Mouse (Mus musculus) thymus, postnatal 10 days (tissue): Measurements from ENCODE around the gene Ptpn22.

ENCODE experiments used
- DNase-seq, 2 experiments: peaks; one replicate each; pipeline ENCODE4 v3.0.0; 2021; ENCODE audit warnings: low spot score in 2 of 2

Ptpn22 gene

DNA sequence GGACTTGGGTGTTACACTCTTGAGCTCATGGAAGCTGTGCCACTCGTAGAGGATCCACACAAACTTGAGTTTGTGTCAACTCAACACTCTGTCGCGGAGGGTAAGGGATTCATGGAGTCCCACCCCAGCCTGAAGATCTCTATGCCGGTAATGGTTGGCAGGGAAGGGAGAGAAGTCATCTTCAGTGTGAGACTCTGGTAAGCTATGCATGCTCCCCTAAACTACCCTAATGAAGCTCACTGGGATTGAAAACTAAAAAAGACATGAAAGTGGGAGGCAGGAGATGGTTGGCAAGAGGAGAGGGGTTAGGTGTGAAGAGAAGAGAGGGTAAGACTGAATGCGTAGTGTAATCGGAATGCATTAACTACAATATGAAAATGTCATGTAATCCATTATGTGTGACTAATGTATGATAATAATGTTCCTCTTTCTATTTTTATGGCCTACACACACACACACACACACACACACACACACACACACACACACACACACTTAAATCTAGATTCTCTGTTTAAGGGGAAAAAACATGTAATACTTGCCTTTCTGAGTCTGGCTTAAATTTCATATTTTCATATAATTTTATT is 1.5 kb upstream of the Ptpn22 start:
- no peak for DNase-seq

DNA sequence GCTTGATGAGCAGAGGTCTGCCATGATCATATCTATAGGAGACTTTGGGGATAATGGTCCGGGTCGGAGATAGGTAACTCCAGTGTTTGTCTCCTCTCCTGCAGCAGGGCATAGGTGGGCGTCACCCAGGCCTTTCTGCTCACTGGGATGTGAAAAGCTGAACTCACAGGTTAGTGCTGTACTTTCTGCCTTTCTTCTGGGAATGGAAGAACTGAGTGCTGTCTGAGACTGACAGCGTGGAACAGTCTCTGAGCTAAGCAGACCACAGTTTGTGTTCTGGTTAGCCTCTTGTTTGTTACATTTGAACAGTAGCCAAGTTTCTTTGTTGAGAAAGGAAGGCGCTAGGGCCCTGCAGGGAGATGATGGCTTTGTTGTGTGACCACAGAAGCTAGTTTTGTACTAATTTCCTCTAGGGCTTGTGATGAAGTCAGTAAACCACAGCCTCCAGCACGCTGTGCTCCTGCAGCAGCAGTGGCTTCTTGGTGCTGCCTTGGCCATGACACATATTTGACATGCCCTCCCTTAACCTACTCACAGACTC is 326 bp downstream of the Ptpn22 start:
- DNase-seq = peak; percentile 70 to 76

GRCm38 (mm10) chr3:103862721-103863220 is 3.2 kb downstream of the Ptpn22 start:
- DNase-seq = no peak

- no peak for DNase-seq
Observed at GRCm38 (mm10) chr3:103864200-103864599, 4.6 kb downstream of the Ptpn22 start.

DNA sequence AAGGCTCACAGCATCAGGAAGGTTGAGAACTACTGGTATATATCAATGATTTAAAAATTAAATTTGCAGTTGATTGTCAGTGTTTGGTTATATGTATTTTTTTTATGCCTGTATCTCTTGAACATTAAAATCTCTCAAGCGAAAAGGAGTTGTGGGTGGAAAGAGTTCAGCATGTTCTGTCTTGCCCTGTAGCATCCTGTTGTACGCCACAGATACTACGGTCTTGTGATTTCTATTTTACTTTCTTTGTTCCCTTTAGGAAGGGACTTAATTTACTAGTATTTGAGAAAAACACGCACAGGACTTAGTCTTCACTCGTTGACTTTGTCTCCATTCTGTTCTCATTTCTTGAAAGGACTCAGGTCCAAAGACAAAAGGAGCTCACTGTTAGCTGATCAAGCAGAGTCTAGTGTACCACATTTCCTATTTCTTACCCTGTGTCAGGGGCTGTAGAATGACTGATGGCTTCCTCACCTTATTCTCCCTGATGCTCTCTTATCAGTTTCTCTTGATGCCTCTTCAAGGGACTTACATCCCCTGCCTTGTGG is 7.9 kb downstream of the Ptpn22 start:
- no peak for DNase-seq

DNA sequence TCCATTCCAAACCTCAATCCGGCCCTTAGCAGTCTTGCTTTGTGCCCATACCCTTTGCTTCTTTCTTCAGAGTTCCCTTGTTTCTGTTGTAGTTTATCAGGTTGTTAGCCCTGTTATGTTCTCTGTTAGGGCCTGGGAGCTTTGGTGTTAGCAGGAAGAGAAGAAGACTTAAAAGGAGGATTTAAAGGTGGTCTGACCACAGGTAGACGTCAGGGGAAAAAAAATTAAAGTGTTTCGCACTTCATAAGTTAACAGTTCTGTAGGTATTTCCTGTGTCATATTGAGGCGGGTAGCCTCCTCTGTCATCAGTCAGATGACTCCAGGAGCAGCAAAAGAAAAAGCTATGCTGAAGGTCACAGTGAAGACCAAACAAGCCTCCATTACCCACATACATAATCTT is 8.4 kb downstream of the Ptpn22 start:
- peak in 1 of 2 experiments; percentile 2 for DNase-seq

GRCm38 (mm10) chr3:103872663-103873098 is 13.1 kb downstream of the Ptpn22 start:
- DNase-seq = no peak

- DNase-seq = no peak
Observed at GRCm38 (mm10) chr3:103874329-103874728, 14.7 kb downstream of the Ptpn22 start.

DNA sequence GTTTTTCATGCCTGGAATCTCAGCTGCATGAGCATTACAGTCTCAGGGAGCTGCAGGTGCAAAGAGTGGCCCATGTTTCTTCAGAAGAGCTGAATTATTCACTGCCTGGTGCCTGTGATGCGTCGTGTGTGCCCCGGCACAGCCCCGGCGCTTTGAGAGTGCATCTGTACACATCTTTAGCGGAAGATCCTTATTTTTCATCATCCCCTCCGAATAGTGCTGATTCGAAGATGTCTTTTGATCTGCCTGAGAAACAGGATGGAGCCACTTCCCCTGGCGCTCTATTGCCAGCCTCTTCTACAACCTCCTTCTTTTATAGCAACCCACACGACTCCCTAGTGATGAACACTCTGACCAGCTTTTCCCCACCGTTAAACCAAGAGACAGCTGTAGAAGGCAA is 26.4 kb downstream of the Ptpn22 start:
- DNase-seq = peak; percentile 38 to 45

GRCm38 (mm10) chr3:103887581-103887980 is 28.0 kb downstream of the Ptpn22 start:
- DNase-seq = peak; percentile 39 to 66

DNA sequence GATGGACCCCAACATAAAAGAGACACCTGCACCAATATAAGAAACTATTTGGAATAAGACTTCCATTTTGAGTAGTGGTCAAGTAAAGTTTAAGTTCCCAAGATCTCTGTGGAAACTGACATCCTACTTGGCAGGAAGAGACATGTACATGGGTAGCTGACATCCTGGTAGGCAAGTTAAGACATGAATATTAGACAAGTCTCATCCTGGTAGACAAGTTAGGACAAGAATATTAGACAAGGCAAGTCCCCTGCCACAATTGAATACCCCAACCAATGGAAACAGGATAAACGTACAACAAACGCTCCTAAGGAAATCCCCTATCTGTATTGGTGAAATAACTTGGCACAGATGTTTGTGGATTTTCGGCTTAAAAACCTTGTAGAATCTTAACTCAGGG is 33.8 kb downstream of the Ptpn22 start:
- DNase-seq = no peak

- DNase-seq = no peak
Observed at GRCm38 (mm10) chr3:103904705-103905104, 45.1 kb downstream of the Ptpn22 start.

GRCm38 (mm10) chr3:103907335-103908030 is 47.9 kb downstream of the Ptpn22 start:
- DNase-seq = no peak

GRCm38 (mm10) chr3:103908781-103909180 is 49.2 kb downstream of the Ptpn22 start:
- no peak for DNase-seq

- DNase-seq = peak; percentile 33 to 38
Observed at GRCm38 (mm10) chr3:103913451-103913961, 53.9 kb downstream of the Ptpn22 start.

- peak; percentile 93 to 99 for DNase-seq
Observed at GRCm38 (mm10) chr3:103914010-103914669, 54.5 kb downstream of the Ptpn22 start, which contains the start of gene Rsbn1. Rsbn1 (plus strand) TSS chr3:103914120.

DNA sequence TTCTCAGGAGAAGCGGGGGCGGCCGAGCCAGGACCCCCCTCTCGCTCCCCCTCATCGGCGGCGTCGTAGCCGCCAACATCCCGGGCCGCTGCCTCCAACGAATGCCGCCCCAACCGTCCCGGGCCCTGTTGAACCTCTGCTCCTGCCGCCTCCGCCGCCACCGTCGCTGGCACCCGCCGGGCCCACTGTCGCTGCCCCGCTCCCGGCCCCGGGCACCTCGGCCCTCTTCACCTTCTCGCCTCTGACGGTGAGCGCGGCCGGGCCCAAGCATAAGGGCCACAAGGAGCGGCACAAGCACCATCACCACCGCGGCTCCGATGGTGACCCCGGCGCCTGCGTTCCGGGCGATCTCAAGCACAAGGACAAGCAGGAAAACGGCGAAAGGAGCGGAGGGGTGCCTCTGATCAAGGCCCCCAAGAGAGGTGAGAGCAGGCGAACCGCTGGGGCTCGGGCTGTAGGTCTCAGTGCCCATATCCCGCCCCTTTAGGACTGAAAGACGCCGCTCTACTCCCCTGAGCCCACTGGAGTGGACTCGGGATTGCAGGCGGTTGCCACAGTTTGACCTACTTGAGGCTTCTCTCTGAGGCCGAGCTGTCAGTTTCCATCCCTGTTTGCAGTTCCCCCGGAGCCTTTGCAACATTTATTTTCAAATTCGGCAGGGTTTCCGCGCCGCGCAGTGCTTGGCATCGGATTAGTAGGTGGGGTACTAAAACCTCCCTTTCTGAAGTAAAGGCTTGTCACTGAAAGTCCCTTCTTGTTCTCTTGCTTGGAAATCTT is 55.3 kb downstream of the Ptpn22 start:
- DNase-seq = no peak

DNA sequence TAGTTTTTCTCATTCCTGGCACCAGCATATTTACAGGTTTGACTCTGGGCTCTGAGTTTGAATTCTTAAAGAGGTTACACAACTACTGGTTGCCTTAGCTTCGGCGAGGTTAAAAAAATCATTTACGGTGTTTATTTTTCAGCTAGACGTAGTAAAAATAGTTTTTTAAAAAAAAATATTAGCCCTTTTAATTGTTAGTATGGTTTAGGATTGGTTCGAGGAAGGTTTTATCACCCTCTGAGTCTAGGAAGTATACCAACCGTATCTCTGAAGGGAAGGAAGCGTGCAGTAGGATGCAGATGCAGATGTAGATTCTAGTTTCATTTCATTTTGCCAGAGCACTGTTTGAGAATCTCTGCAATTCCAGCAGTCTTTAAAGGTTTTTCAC is 55.9 kb downstream of the Ptpn22 start:
- no peak for DNase-seq

DNA sequence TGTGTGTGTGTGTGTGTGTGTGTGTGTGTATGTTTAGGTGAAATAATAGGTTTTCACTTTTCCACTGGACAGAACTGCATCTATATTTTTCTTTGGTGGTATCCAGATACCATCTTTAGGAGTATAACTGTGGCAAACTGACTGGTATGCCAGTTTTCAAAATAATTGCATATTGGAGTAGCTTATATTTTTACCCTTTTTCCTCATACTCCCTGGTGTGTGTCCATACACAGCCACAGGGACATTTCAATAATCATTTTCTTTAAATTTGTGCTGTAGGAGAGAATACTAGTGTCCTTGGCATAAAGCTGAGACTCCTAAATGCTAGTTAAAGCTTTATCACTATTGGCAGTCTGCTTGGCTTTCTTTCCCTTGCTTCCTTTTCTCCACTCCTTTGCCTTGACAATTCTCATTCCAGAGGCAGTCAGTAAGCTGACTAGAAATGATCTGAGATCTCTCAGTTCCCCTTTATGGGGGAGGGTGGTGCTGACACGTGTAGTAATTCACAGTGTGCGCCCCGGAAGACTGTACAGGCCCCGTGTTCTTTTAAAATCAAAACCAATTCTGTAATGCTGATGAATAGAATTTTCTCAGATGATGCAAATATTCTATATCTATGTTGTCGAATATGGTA is 56.7 kb downstream of the Ptpn22 start:
- DNase-seq = no peak

- no peak for DNase-seq
Observed at GRCm38 (mm10) chr3:103916839-103917237, 57.2 kb downstream of the Ptpn22 start.

DNA sequence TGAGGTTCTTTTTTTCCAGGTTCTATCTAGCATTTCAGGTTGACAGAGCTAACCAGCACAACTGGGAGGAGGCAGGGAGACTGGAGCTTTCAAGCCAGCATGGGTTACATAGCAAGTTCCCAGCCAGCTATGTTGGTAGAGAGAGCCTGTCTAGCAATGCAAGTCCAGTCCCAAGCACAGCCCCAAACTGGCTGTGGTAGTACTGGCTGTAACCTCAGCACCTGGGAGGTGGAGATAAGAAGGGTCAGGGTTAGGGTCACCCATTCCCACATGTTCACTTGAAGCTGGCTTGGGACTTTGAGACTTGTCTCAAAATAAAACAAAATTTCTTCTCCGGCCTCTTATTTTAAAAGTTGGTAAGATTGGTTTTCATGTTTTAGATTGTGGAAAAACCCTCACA is 60.5 kb downstream of the Ptpn22 start:
- DNase-seq = no peak
